Mouse (Mus musculus) megakaryocyte, embryonic 14.5 days (primary cell): ENCODE results near the gene Pdxp.

Experiments
- FLI1 ChIP-seq: IDR thresholded peaks from 2 replicates; pipeline ENCODE4 v1.6.1; 2012; ENCODE audit warnings: low read length, inconsistent platforms, mixed read lengths
- GATA1 ChIP-seq: IDR thresholded peaks from 3 replicates; pipeline ENCODE4 v1.6.1; 2012; ENCODE audit warnings: mixed read lengths, low read length, inconsistent platforms, borderline replicate concordance

GRCm38 (mm10) chr15:78875537-78875936 is 38.2 kb upstream of the Pdxp start:
- no peak for TF ChIP-seq GATA1
- no peak for TF ChIP-seq FLI1
